25 mouse cellular contexts compared by ENCODE assay signal in the genomic region with DNA sequence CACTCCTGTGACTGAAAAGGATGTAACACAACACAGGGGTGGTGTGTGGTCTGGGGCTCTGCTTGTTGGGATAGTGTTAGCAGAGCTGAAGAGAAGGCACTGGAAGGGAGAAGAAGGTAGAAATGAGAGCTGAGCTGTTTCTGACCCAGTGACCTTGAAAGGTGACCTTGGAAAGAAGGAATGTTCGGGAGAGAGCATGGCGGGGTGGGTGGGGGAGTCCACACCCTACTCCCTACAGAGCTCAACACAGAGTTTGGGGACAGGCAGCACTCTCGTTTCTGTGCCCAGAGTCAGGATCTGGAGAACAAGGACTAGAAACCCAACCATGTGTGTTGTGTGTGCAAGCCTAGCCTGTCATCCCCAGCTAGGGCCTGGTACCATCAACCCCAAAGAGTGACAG. TPM values are rescaled to one million over a fixed set of nuclear protein-coding genes. Genes with fewer than 3 reads are reported as not detected.
DNase-seq lines count a peak whose midpoint lies in the region; ATAC-seq lines count a peak whose summit lies in the region.
"Had no signal": no experiment of that assay in that cellular context is flagged by ENCODE, and none has a peak within 500 bp of the region (broad histone marks: within the 10 kb centered on the region; RNA-seq: fewer than 3 reads in every experiment).

No protein-coding gene starts in this region.

- 64% methylated on average over 3 of the region's 3 CpGs for WGBS in forebrain, embryonic 13.5 days
- 69% methylated on average over 3 of the region's 3 CpGs for WGBS in forebrain, embryonic 11.5 days
- 46% methylated on average over 3 of the region's 3 CpGs for WGBS in heart, embryonic 13.5 days
- 33% methylated on average over 3 of the region's 3 CpGs for WGBS in heart, embryonic 12.5 days
- WGBS in midbrain, embryonic 14.5 days, result 61% methylated on average over 3 of the region's 3 CpGs
- 72% methylated on average over 3 of the region's 3 CpGs for WGBS in midbrain, embryonic 10.5 days

- H3K9ac ChIP-seq in forebrain, embryonic 13.5 days, result no peak overlapping the region
- H3K9ac ChIP-seq in forebrain, embryonic 11.5 days (ENCODE audit: low read length), result no peak overlapping the region
- H3K9ac ChIP-seq in heart, embryonic 13.5 days, result 0 out of 2 replicates have a peak overlapping the region, but pooled peaks have one; percentile 10
- H3K9ac ChIP-seq in heart, embryonic 12.5 days, result no peak overlapping the region
- no peak overlapping the region for H3K9ac ChIP-seq in midbrain, embryonic 14.5 days (replicated peaks; ENCODE audit: low read length)
- H3K9ac ChIP-seq: embryonic facial prominence, embryonic 13.5 days; intestine, embryonic 15.5 days; liver, embryonic 12.5 days; liver, postnatal 0 days had no signal

- H3K4me2 ChIP-seq in forebrain, embryonic 13.5 days, result no peak overlapping the region
- no peak overlapping the region for H3K4me2 ChIP-seq in forebrain, embryonic 11.5 days (ENCODE audit: low read depth, low read length, severe bottlenecking)
- H3K4me2 ChIP-seq in heart, embryonic 13.5 days, result no peak overlapping the region
- H3K4me2 ChIP-seq in heart, embryonic 12.5 days, result no peak overlapping the region
- H3K4me2 ChIP-seq in midbrain, embryonic 14.5 days (ENCODE audit: low read length), result no peak overlapping the region
- H3K4me2 ChIP-seq: embryonic facial prominence, embryonic 13.5 days; intestine, embryonic 15.5 days; liver, embryonic 12.5 days had no signal

- no peaks in the 10 kb centered on the region for H3K9me3 ChIP-seq in forebrain, embryonic 13.5 days (replicated peaks)
- H3K9me3 ChIP-seq in forebrain, embryonic 11.5 days (ENCODE audit: control insufficient read depth, low read length), result no peaks in the 10 kb centered on the region
- no peaks in the 10 kb centered on the region for H3K9me3 ChIP-seq in heart, embryonic 13.5 days
- H3K9me3 ChIP-seq in heart, embryonic 12.5 days (replicated peaks), result no peaks in the 10 kb centered on the region
- no peaks in the 10 kb centered on the region for H3K9me3 ChIP-seq in midbrain, embryonic 14.5 days (ENCODE audit: control insufficient read depth, low read length)
- no peaks in the 10 kb centered on the region for H3K9me3 ChIP-seq in midbrain, embryonic 10.5 days (replicated peaks)
- H3K9me3 ChIP-seq: embryonic facial prominence, embryonic 13.5 days; intestine, embryonic 15.5 days; liver, embryonic 12.5 days; megakaryocyte, embryonic 14.5 days had no signal

- H3K27me3 ChIP-seq in forebrain, embryonic 13.5 days, result no peaks in the 10 kb centered on the region
- H3K27me3 ChIP-seq in forebrain, embryonic 11.5 days (ENCODE audit: control insufficient read depth, insufficient read depth, low read length), result no peaks in the 10 kb centered on the region; the same call in 1 of the 2 replicates
- no peaks in the 10 kb centered on the region for H3K27me3 ChIP-seq in heart, embryonic 13.5 days (replicated peaks)
- no peaks in the 10 kb centered on the region for H3K27me3 ChIP-seq in heart, embryonic 12.5 days (replicated peaks)
- H3K27me3 ChIP-seq in midbrain, embryonic 14.5 days (ENCODE audit: control insufficient read depth, insufficient read depth, low read length), result no peaks in the 10 kb centered on the region
- H3K27me3 ChIP-seq in midbrain, embryonic 10.5 days (ENCODE audit: low read depth, poor library complexity, severe bottlenecking), result peaks cover 19% of the 10 kb centered on the region
- H3K27me3 ChIP-seq: embryonic facial prominence, embryonic 13.5 days had no signal

- no peak for ATAC-seq in forebrain, embryonic 13.5 days
- ATAC-seq in forebrain, embryonic 11.5 days (replicated peaks; ENCODE audit: low FRiP score), result no peak
- ATAC-seq in heart, embryonic 13.5 days (ENCODE audit: extremely low read depth, insufficient number of reproducible peaks, low FRiP score, low TSS enrichment), result no peak
- no peak for ATAC-seq in heart, embryonic 12.5 days (ENCODE audit: insufficient number of reproducible peaks, low FRiP score)
- ATAC-seq in midbrain, embryonic 14.5 days (ENCODE audit: low FRiP score, low TSS enrichment), result no peak
- ATAC-seq: intestine, embryonic 15.5 days; liver, embryonic 12.5 days; liver, postnatal 0 days had no signal

- H3K27ac ChIP-seq in forebrain, embryonic 13.5 days, result peak overlapping the region; percentile 11; the same call in 1 of the 2 replicates
- no peak overlapping the region for H3K27ac ChIP-seq in forebrain, embryonic 11.5 days (ENCODE audit: low read depth, low read length)
- H3K27ac ChIP-seq in heart, embryonic 13.5 days (replicated peaks), result no peak overlapping the region
- no peak overlapping the region for H3K27ac ChIP-seq in heart, embryonic 12.5 days (ENCODE audit: poor library complexity, severe bottlenecking)
- H3K27ac ChIP-seq in midbrain, embryonic 14.5 days (replicated peaks; ENCODE audit: low read depth, low read length), result 0 out of 2 replicates have a peak overlapping the region, but pooled peaks have one; percentile 68
- no peak overlapping the region for H3K27ac ChIP-seq in midbrain, embryonic 10.5 days (replicated peaks)
- H3K27ac ChIP-seq: embryonic facial prominence, embryonic 13.5 days; intestine, embryonic 15.5 days; liver, embryonic 12.5 days had no signal

- no peaks in the 10 kb centered on the region for H3K36me3 ChIP-seq in forebrain, embryonic 13.5 days (ENCODE audit: poor library complexity, severe bottlenecking)
- no peaks in the 10 kb centered on the region for H3K36me3 ChIP-seq in forebrain, embryonic 11.5 days (ENCODE audit: control insufficient read depth, insufficient read depth, low read length)
- no peaks in the 10 kb centered on the region for H3K36me3 ChIP-seq in heart, embryonic 13.5 days
- no peaks in the 10 kb centered on the region for H3K36me3 ChIP-seq in heart, embryonic 12.5 days
- no peaks in the 10 kb centered on the region for H3K36me3 ChIP-seq in midbrain, embryonic 14.5 days (ENCODE audit: control insufficient read depth, insufficient read depth, low read length)
- no peaks in the 10 kb centered on the region for H3K36me3 ChIP-seq in midbrain, embryonic 10.5 days
- H3K36me3 ChIP-seq: embryonic facial prominence, embryonic 13.5 days; intestine, embryonic 15.5 days; liver, embryonic 12.5 days had no signal

- no peak overlapping the region for H3K4me3 ChIP-seq in forebrain, embryonic 13.5 days
- no peak overlapping the region for H3K4me3 ChIP-seq in forebrain, embryonic 11.5 days (ENCODE audit: low read depth, low read length)
- H3K4me3 ChIP-seq in heart, embryonic 13.5 days, result no peak overlapping the region
- no peak overlapping the region for H3K4me3 ChIP-seq in heart, embryonic 12.5 days
- no peak overlapping the region for H3K4me3 ChIP-seq in midbrain, embryonic 14.5 days (replicated peaks; ENCODE audit: low read depth, low read length)
- H3K4me3 ChIP-seq in midbrain, embryonic 10.5 days, result no peak overlapping the region
- H3K4me3 ChIP-seq: embryonic facial prominence, embryonic 13.5 days; intestine, embryonic 15.5 days; liver, embryonic 12.5 days; megakaryocyte, embryonic 14.5 days had no signal

- peaks cover 34% of the 10 kb centered on the region for H3K4me1 ChIP-seq in forebrain, embryonic 13.5 days
- peaks cover 6% of the 10 kb centered on the region for H3K4me1 ChIP-seq in forebrain, embryonic 11.5 days (replicated peaks; ENCODE audit: control insufficient read depth, insufficient read depth, low read length)
- H3K4me1 ChIP-seq in heart, embryonic 13.5 days, result peaks cover 55% of the 10 kb centered on the region
- H3K4me1 ChIP-seq in heart, embryonic 12.5 days (replicated peaks), result peaks cover 53% of the 10 kb centered on the region
- peaks cover 19% of the 10 kb centered on the region for H3K4me1 ChIP-seq in midbrain, embryonic 14.5 days (ENCODE audit: control insufficient read depth, insufficient read depth, low read length)
- H3K4me1 ChIP-seq in midbrain, embryonic 10.5 days, result peaks cover 38% of the 10 kb centered on the region

- DNase-seq in forebrain, embryonic 11.5 days (ENCODE audit: low spot score), result no peak
- no peak for DNase-seq in midbrain, embryonic 14.5 days
- no peak for DNase-seq in midbrain, embryonic 10.5 days (ENCODE audit: low spot score)
- peak; percentile 52 for DNase-seq in ES-CJ7 (ENCODE audit: low read depth, low spot score)
- no peak for DNase-seq in layer of hippocampus, adult 11-12 months (ENCODE audit: low spot score)
- DNase-seq: adrenal gland, postnatal 14 days; cerebellum, adult 11 months; cerebellum, adult 9-10 months; cerebellum, postnatal 36 days; gastrocnemius, postnatal 14 days; kidney, adult 2 months; kidney, postnatal 36 days; left cerebral cortex, postnatal 4 days; liver, postnatal 0 days; lung, postnatal 4 days; right cerebral cortex, adult 18-20 months; spleen, adult 18-20 months; thymus, postnatal 14 days had no signal

RNA-seq across cellular contexts. Expression of a gene that starts 18.1 kb away (rescaled TPM):
- 30.6 and 33.3 TPM in 2 replicates for polyA plus RNA-seq in forebrain, embryonic 13.5 days (2015; fragmentation: Nextera tagmentation; extraction: Ambion mirVana)
- 23.4 and 26.9 TPM in 2 replicates for polyA plus RNA-seq in forebrain, embryonic 11.5 days (2014; fragmentation: Nextera tagmentation; extraction: Ambion mirVana)
- 24.6 and 25.6 TPM in 2 replicates for polyA plus RNA-seq in heart, embryonic 13.5 days (2015; fragmentation: Nextera tagmentation; extraction: Ambion mirVana)
- polyA plus RNA-seq in heart, embryonic 12.5 days (2016; fragmentation: Nextera tagmentation; extraction: Ambion mirVana), result 38.9 and 45.1 TPM in 2 replicates
- 48.2 and 56.3 TPM in 2 replicates for polyA plus RNA-seq in midbrain, embryonic 14.5 days (2014; fragmentation: Nextera tagmentation; extraction: Ambion mirVana)
- polyA plus RNA-seq in midbrain, embryonic 10.5 days (2016; fragmentation: Nextera tagmentation; extraction: Ambion mirVana), result 14.5 and 16.5 TPM in 2 replicates

Comparison
In these comparisons a context has a peak if more than half of its experiments do, and no peak if none do; other contexts are left out.
1. H3K27ac ChIP-seq: peak in forebrain, embryonic 13.5 days (single experiment) and midbrain, embryonic 14.5 days (single experiment); none in forebrain, embryonic 11.5 days (single experiment), heart, embryonic 13.5 days (single experiment), heart, embryonic 12.5 days (single experiment) and midbrain, embryonic 10.5 days (single experiment).